Mouse (Mus musculus) cortical plate, adult 2 months (tissue): ENCODE results near the gene Jarid2.

ENCODE experiments used
- CTCF ChIP-seq: fragments of 200-500 bp; IDR thresholded peaks from 2 replicates; pipeline ENCODE4 v1.5.1; 2011; ENCODE audit warnings: mild to moderate bottlenecking, control low read depth, low read length; ENCODE audit not compliant: insufficient read depth; ENCODE audit errors: extremely low read depth
- POLR2A ChIP-seq: fragments of 200-500 bp; IDR thresholded peaks from 2 replicates; pipeline ENCODE4 v1.6.1; 2011; ENCODE audit warnings: mild to moderate bottlenecking, low read length, control low read depth; ENCODE audit not compliant: insufficient read depth; ENCODE audit errors: extremely low read depth

DNA sequence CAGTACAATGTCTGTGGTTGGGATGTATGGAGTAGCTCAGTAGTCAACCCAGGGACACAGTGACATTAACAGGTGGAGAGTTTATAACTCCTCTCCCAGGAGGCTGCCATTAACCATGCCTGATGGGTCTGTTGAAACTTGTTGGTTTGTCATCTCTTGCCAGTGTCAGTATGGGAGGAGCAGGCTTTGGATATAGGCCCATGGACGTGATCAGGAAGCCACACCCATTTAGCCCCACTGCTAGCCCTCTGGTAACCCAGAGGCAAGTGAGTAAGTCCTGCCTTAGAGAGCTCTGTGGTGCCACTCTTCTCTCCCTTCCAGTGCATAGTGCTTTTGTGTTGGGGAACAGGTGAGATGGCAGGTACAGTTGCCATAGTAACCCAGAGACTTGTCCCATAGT is 175.0 kb downstream of the Jarid2 start:
- TF ChIP-seq POLR2A = no peak
- no peak for TF ChIP-seq CTCF
